Mouse (Mus musculus) frontal cortex, adult (tissue): ENCODE measurements around the gene Plcd4.

Experiments used
- ATAC-seq: cut with Nextera tagmentation; 2 replicates; pipeline ENCODE4 v1.9.2; 2017; ENCODE audit warnings: mild to moderate bottlenecking, moderate library complexity, mixed read lengths; ENCODE audit not compliant: low TSS enrichment

Gene Plcd4

DNA sequence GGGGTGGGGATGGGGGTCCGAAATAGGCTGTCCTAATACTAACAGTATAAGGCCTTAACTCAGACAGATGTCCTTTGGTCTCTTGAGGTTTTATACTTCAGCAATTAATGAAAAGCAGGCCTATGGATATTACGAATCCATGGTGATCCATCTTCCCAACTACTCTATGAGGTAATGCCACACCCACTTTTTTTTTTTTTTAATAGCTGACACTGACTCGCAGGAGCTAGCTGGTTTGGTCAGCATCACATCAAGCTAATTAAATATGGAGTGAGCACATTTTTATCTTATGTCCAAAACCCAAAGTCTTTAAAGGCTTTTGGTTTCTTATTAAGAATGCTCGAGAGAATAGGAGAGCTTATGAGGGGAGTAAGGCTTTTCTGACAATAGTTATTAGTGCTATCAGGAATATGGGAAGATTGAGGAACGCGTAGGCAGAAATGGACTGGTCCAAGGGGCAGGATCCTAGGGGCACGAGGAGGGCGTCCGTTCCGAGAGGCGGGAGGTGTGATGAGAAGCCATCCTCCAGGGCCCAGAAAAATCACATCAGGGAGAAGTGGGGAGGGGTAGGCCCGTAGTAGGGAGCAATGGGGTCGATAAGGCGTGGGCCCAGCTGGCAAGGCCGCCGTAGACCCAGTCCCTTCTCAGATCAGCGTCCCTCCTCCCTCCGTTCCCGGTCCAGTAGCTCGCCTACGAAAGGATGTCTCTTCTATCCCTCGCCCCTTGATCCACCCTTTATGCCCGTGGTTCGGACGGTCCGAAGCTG, 58.0 kb downstream of the Plcd4 start:
- ATAC-seq, result peak; percentile 72

DNA sequence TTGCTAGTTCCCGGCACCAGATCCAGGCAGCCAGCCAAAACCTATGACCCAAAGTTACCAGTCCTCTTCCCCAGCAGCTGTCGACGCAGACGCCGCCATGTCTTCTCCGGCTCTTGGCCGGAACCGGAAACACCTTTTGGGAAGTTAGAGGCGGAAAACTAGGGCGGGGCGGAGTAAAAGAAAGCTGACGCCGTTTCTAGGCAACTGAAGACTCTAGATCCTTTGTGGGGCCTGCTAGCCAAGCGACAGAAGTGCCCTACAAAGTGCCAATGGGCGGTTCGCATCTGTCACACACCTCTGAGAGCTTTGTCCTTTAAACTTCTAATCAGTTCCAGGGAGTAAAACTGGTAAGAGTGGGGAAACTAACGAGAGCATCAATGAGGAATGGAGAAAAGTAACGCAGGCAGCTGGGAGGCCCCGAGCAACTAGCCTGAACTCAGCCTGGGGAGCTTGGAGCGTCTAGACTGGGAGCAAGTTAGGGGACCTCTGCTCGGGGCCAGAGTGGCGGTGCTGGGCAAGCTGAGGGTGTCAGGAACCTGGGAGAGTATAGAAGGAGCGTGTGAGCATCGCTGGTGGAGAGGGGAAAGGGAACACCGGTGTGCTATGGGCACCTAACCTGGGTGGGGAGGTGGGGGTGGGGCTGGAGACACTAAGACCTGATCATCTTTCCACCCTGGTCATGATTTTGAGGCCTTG, 58.7 kb downstream of the Plcd4 start, which contains the start of the genes Rnf25 and Stk36:
Rnf25 (minus strand) TSS at position 131 of the 696 bp plus-strand sequence.
Stk36 (plus strand) TSS at position 179 of the 696 bp plus-strand sequence.
- peak; percentile 97 for ATAC-seq
